Mouse (Mus musculus) ES-E14 (cell line): Measurements from ENCODE around the gene Dlg2.

Source experiments
- ZC3H11A ChIP-seq: IDR thresholded peaks from 2 replicates; pipeline ENCODE4 v1.6.1; 2012; ENCODE audit warnings: low read depth, mild to moderate bottlenecking, inconsistent platforms, low read length, borderline replicate concordance
- ZNF384 ChIP-seq: IDR thresholded peaks from 2 replicates; pipeline ENCODE4 v1.6.1; 2012; ENCODE audit warnings: low read depth, low read length, inconsistent platforms

DNA sequence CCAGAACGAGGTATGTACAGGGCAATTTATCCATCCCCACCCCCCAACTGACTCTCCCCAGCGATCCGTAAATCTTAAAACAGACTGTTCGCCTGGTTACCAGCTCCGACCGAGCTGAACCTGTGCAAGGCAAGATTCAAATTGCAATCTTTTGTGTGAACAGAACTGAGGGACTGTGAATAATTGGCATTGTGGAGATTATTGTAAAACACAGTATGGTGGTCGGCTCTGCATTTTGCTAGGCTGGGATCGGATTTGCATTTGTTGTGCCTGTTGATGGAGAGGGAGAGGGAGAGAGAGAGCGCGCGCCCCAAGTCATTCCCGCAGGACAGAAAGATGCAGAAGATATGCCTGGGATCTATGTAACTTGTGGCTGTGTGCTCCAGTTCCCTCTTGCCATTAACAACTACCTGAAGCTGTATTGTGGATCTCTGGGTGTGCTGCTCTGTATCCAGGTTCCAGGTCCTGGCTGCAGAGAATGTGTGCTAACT is 1759.1 kb downstream of the Dlg2 start:
- TF ChIP-seq ZNF384 (no peak), ZC3H11A (no peak)
